Mouse (Mus musculus) forebrain, embryonic 11.5 days (tissue): ENCODE results near the gene Ercc6l. TPM values are rescaled to one million over a fixed set of nuclear protein-coding genes. Genes with fewer than 3 reads are reported as not detected.

ENCODE experiments used
- ATAC-seq: fragments of 200-750 bp; cut with Nextera tagmentation; replicated peaks from 2 replicates; pipeline ENCODE4 v1.8.0; 2017; ENCODE audit warnings: moderate TSS enrichment; ENCODE audit not compliant: low FRiP score
- DNase-seq: peaks from one replicate; pipeline ENCODE4 v3.0.0-alpha.2; 2017; ENCODE audit warnings: low spot score
- H3K27ac ChIP-seq: fragments of 300-500 bp; sonication (generic); 2 replicates; pipeline ENCODE4 v1.5.1; 2014; ENCODE audit warnings: low read depth, low read length
- H3K27me3 ChIP-seq: fragments of 300-500 bp; sonication (generic); 2 replicates; pipeline ENCODE4 v1.6.1; 2014; ENCODE audit warnings: mild to moderate bottlenecking, low read length, mixed read lengths; ENCODE audit not compliant: control insufficient read depth, insufficient read depth
- H3K36me3 ChIP-seq: fragments of 300-500 bp; sonication (generic); 2 replicates; pipeline ENCODE4 v1.6.1; 2014; ENCODE audit warnings: mild to moderate bottlenecking, low read length, moderate library complexity, mixed read lengths; ENCODE audit not compliant: control insufficient read depth, insufficient read depth
- H3K4me1 ChIP-seq: fragments of 300-500 bp; sonication (generic); replicated peaks from 2 replicates; pipeline ENCODE4 v1.6.1; 2014; ENCODE audit warnings: low read length, mixed read lengths; ENCODE audit not compliant: control insufficient read depth, insufficient read depth
- H3K4me2 ChIP-seq: fragments of 300-500 bp; sonication (generic); 2 replicates; pipeline ENCODE4 v1.6.1; 2014; ENCODE audit warnings: low read depth, mild to moderate bottlenecking, low read length, moderate library complexity, mixed read lengths; ENCODE audit not compliant: severe bottlenecking
- H3K4me3 ChIP-seq: fragments of 300-500 bp; sonication (generic); 2 replicates; pipeline ENCODE4 v1.5.1; 2014; ENCODE audit warnings: low read depth, low read length
- H3K9ac ChIP-seq: fragments of 300-500 bp; sonication (generic); 2 replicates; pipeline ENCODE4 v1.6.1; 2014; ENCODE audit warnings: low read length
- H3K9me3 ChIP-seq: fragments of 300-500 bp; sonication (generic); 2 replicates; pipeline ENCODE4 v1.6.1; 2016; ENCODE audit warnings: low read length, mixed read lengths; ENCODE audit not compliant: control insufficient read depth
- WGBS: fragments of 180-500 bp; shearing (Covaris S2); extraction: QIAGEN DNeasy Blood & Tissue Kit; methylation state at CpG from one replicate; pipeline ENCODE4 v1.1.7; 2014; 5-methylcytosine and 5-hydroxymethylcytosine counted together
- polyA plus RNA-seq: library from polyadenylated mRNA; unstranded; fragments of >200 nt; fragmentation: Nextera tagmentation; extraction: Ambion mirVana; gene quantifications from 2 replicates; pipeline ENCODE4 v1.2.1, GENCODE M21; 2014

Ercc6l gene
- polyA plus RNA-seq, 1 experiment from 2014 or later = 27.1 TPM

GRCm38 (mm10) chrX:102094381-102094904, 62.4 kb downstream of the Ercc6l start:
- H3K4me1 ChIP-seq = no peaks in the 10 kb centered on the region
- no peak overlapping the region for H3K27ac ChIP-seq
- H3K4me2 ChIP-seq = no peak overlapping the region
- no peak overlapping the region for H3K9ac ChIP-seq
- no peaks in the 10 kb centered on the region for H3K36me3 ChIP-seq
- DNase-seq (no peak), ATAC-seq (no peak)
- no peak overlapping the region for H3K4me3 ChIP-seq
- H3K9me3 ChIP-seq = no peaks in the 10 kb centered on the region
- H3K27me3 ChIP-seq = peaks cover 2% of the 10 kb centered on the region
- 82% methylated on average over 7 of the region's 7 CpGs for WGBS

Other genes starting within 250 kb of the Ercc6l start
- gene Rtl5, start 85.8 kb downstream of the Ercc6l start, polyA plus RNA-seq = 4.6 and 5.9 TPM in 2 replicates
- gene Pin4, start 37.6 kb downstream of the Ercc6l start, polyA plus RNA-seq = 73.6 and 77.5 TPM in 2 replicates
- 646 and 665 TPM in 2 replicates for gene Rps4x, start 32.3 kb upstream of the Ercc6l start, polyA plus RNA-seq
- gene Cited1, start 95.1 kb upstream of the Ercc6l start, polyA plus RNA-seq = 12.5 and 14.4 TPM in 2 replicates